Mouse (Mus musculus) left cerebral cortex, adult 11 months (tissue): ENCODE measurements around the gene Exoc6b.

Experiments used
- DNase-seq: peaks from one replicate; pipeline ENCODE4 v3.0.0; 2022; ENCODE audit warnings: low spot score

The Exoc6b gene

GRCm38 (mm10) chr6:84976563-84976971 lies 92.7 kb downstream of the Exoc6b start:
- no peak for DNase-seq

GRCm38 (mm10) chr6:84968531-84968930 lies 100.8 kb downstream of the Exoc6b start:
- no peak for DNase-seq

- DNase-seq = no peak
Observed at GRCm38 (mm10) chr6:84964729-84965415, 104.4 kb downstream of the Exoc6b start.

- no peak for DNase-seq
Observed at GRCm38 (mm10) chr6:84963044-84963443, 106.3 kb downstream of the Exoc6b start.

- no peak for DNase-seq
Observed at GRCm38 (mm10) chr6:84961763-84962162, 107.5 kb downstream of the Exoc6b start.

- DNase-seq = no peak
Observed at GRCm38 (mm10) chr6:84959520-84959919, 109.8 kb downstream of the Exoc6b start.

- no peak for DNase-seq
Observed at GRCm38 (mm10) chr6:84951621-84952020, 117.7 kb downstream of the Exoc6b start.

- DNase-seq = no peak
Observed at GRCm38 (mm10) chr6:84946569-84946968, 122.7 kb downstream of the Exoc6b start.

GRCm38 (mm10) chr6:84946106-84946505 lies 123.2 kb downstream of the Exoc6b start:
- no peak for DNase-seq

- no peak for DNase-seq
Observed at GRCm38 (mm10) chr6:84932953-84933921, 136.1 kb downstream of the Exoc6b start.

GRCm38 (mm10) chr6:84931051-84931450 lies 138.3 kb downstream of the Exoc6b start:
- no peak for DNase-seq

- DNase-seq = no peak
Observed at GRCm38 (mm10) chr6:84926066-84926465, 143.2 kb downstream of the Exoc6b start.

GRCm38 (mm10) chr6:84923760-84924221 lies 145.5 kb downstream of the Exoc6b start:
- no peak for DNase-seq

GRCm38 (mm10) chr6:84916291-84916690 lies 153.0 kb downstream of the Exoc6b start:
- no peak for DNase-seq

GRCm38 (mm10) chr6:84912434-84912833 lies 156.9 kb downstream of the Exoc6b start:
- DNase-seq = no peak

GRCm38 (mm10) chr6:84899002-84899774 lies 170.1 kb downstream of the Exoc6b start:
- DNase-seq = no peak

GRCm38 (mm10) chr6:84893773-84894095 lies 175.6 kb downstream of the Exoc6b start:
- no peak for DNase-seq

- DNase-seq = no peak
Observed at GRCm38 (mm10) chr6:84892926-84893772, 176.2 kb downstream of the Exoc6b start.

- DNase-seq = no peak
Observed at GRCm38 (mm10) chr6:84886551-84886950, 182.8 kb downstream of the Exoc6b start.

- no peak for DNase-seq
Observed at GRCm38 (mm10) chr6:84885080-84885479, 184.2 kb downstream of the Exoc6b start.

GRCm38 (mm10) chr6:84883720-84884119 lies 185.6 kb downstream of the Exoc6b start:
- DNase-seq = no peak
